Mouse (Mus musculus): ENCODE measurements around the gene Cfap221. TPM values are rescaled to one million over a fixed set of nuclear protein-coding genes. Genes with fewer than 3 reads are reported as not detected.

Gene Cfap221
- total and polyA plus RNA-seq, 2 experiments from 2014 or later: 0.55 to 0.63 TPM

DNA sequence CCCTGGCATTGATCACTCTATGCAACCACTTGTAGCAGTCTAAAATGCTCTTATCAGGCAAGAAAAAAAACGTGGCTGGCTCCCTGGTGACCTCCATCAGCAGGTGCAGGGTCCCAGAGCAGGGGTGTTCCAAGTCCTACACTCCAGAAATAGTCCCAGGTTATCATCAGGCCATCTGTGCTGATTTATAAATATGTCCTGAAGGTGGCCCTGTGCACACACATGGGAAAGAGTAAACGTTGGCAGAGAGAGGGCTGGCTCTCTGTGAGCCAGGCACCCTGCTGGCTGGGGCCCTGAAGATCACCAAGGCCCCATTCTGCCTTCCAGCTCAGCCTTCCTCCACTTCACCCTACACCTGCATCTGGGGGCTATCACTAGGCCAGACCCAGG lies 28.0 kb upstream of the Cfap221 start:
- DNase-seq (ENCODE audit: low spot score): no peak
- Histone ChIP-seq H3K36me3 (ENCODE audit: insufficient read depth, low read length) (no peaks in the 10 kb centered on the region), H3K4me2 (ENCODE audit: low read depth, low read length, poor library complexity, severe bottlenecking) (no peak overlapping the region), H3K4me1 (ENCODE audit: insufficient read depth, low read length) (no peaks in the 10 kb centered on the region), H3K9ac (replicated peaks; ENCODE audit: low read length, poor library complexity, severe bottlenecking) (no peak overlapping the region), H3K4me3 (ENCODE audit: low read depth, low read length) (no peak overlapping the region), H3K9me3 (ENCODE audit: low read length) (no peaks in the 10 kb centered on the region), H3K27ac (ENCODE audit: low read depth, low read length) (no peak overlapping the region), H3K27me3 (ENCODE audit: insufficient read depth, low read length) (no peaks in the 10 kb centered on the region)
- ATAC-seq (ENCODE audit: low FRiP score): no peak
- TF ChIP-seq CTCF (IDR thresholded peaks at IDR 0.05): no peak
- WGBS: 38% methylated on average over 2 of the region's 2 CpGs

DNA sequence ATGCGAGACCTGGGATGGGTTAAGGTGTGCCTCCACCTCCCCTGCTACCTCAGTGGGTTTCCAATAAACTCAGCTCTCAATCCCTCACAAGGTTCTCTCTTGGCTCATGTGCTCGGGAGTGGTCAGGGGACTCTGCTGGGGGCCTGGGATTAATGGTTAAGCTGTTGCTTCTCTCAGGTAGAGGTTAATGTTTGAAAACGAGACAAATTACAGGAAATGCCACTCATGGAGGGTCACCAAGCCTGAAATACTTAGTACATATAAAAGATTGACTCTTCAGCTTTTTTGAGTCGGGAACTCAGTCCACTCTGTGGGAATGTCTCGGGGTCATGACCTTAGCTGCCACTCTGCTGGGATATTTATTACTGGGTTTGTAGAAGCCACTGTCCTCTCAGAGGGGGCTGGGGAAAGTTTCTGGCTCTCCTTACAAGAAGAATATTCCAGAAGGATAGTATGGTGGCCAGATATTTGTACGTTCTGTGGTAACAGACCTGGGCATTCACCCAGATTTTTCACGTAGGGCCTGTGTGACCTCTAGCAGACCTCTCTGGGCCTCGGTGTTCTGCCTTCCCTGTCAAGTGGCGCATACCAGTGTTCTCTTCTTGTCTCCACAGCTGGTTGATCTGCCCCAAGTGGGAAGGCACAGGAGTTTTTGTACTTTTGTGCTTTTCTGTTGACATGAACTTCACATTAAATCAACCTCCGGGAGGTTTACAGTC lies 27.5 kb upstream of the Cfap221 start:
- Histone ChIP-seq H3K27ac (ENCODE audit: low read depth, low read length) (no peak overlapping the region), H3K27me3 (ENCODE audit: insufficient read depth, low read length) (no peaks in the 10 kb centered on the region), H3K4me3 (ENCODE audit: low read depth, low read length) (no peak overlapping the region), H3K4me1 (ENCODE audit: insufficient read depth, low read length) (no peaks in the 10 kb centered on the region), H3K9ac (replicated peaks; ENCODE audit: low read length, poor library complexity, severe bottlenecking) (no peak overlapping the region), H3K9me3 (ENCODE audit: low read length) (no peaks in the 10 kb centered on the region), H3K4me2 (ENCODE audit: low read depth, low read length, poor library complexity, severe bottlenecking) (no peak overlapping the region), H3K36me3 (ENCODE audit: insufficient read depth, low read length) (no peaks in the 10 kb centered on the region)
- 79% methylated on average over 10 of the region's 10 CpGs for WGBS
- TF ChIP-seq CTCF (IDR thresholded peaks at IDR 0.05): no peak
- DNase-seq (ENCODE audit: low spot score) (no peak), ATAC-seq (ENCODE audit: low FRiP score) (no peak)

DNA sequence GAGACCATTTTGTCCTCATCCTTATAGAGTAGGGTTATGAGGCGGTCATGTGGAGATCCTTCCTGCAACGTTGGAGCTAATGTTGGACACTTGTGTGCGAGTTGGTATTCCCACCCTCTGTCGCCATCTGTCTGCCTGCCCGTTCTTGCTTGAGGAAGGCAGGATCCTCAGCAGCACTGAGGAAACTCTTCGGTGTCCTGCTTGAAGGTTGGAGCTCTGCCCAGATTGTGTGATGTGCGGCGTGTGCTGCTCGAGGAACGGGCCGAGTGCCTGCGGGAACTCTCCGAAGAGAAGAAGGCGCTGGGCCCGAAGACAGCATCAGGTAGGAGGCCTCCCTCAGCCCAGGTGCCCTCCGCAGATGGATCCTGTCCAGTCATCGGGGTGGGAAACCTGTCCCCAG lies 24.9 kb upstream of the Cfap221 start:
- ATAC-seq (ENCODE audit: low FRiP score): no peak
- no peak for TF ChIP-seq CTCF (IDR thresholded peaks at IDR 0.05)
- H3K4me2 ChIP-seq (ENCODE audit: low read depth, low read length, poor library complexity, severe bottlenecking): no peak overlapping the region
- H3K9me3 ChIP-seq (ENCODE audit: low read length): no peaks in the 10 kb centered on the region
- no peaks in the 10 kb centered on the region for H3K4me1 ChIP-seq (ENCODE audit: insufficient read depth, low read length)
- H3K27me3 ChIP-seq (ENCODE audit: insufficient read depth, low read length): no peaks in the 10 kb centered on the region
- H3K4me3 ChIP-seq (ENCODE audit: low read depth, low read length): no peak overlapping the region
- DNase-seq (ENCODE audit: low spot score): peak; percentile 24
- no peak overlapping the region for H3K9ac ChIP-seq (replicated peaks; ENCODE audit: low read length, poor library complexity, severe bottlenecking)
- H3K27ac ChIP-seq (ENCODE audit: low read depth, low read length): no peak overlapping the region
- 91% methylated on average over 17 of the region's 17 CpGs for WGBS
- H3K36me3 ChIP-seq (ENCODE audit: insufficient read depth, low read length): no peaks in the 10 kb centered on the region

DNA sequence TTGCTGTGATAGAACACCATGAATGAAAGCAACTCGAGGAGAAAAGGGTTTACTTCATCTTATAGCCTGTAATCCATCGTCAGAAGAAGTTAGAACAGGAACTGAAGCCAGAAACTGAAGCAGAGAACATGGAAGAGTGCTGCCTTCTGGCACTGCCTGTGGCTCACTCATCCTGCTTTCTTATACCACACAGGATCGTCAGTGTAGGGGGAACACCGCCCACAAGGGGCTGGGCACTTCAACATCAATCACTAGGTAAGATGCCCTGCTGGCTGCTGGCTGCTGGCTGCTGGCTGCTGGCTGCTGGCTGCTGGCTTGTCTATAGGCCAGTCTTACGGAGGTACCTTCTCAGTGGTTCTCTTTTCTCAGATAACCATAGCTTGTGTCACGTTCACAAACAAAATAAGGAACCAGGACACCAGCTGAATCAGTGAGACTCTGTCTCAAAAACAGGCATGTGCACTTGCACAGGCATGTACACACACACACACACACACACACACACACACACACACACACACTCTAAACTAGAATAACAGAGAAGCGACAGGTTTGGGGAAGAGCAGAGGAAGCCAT lies 23.4 kb upstream of the Cfap221 start:
- H3K4me3 ChIP-seq (ENCODE audit: low read depth, low read length): no peak overlapping the region
- no peaks in the 10 kb centered on the region for H3K9me3 ChIP-seq (ENCODE audit: low read length)
- H3K9ac ChIP-seq (replicated peaks; ENCODE audit: low read length, poor library complexity, severe bottlenecking): no peak overlapping the region
- H3K36me3 ChIP-seq (ENCODE audit: insufficient read depth, low read length): no peaks in the 10 kb centered on the region
- 80% methylated on average over 7 of the region's 7 CpGs for whole genome bisulfite sequencing
- no peak for TF ChIP-seq CTCF (IDR thresholded peaks at IDR 0.05)
- no peak overlapping the region for H3K4me2 ChIP-seq (ENCODE audit: low read depth, low read length, poor library complexity, severe bottlenecking)
- no peak for DNase-seq (ENCODE audit: low spot score)
- no peaks in the 10 kb centered on the region for H3K4me1 ChIP-seq (ENCODE audit: insufficient read depth, low read length)
- no peaks in the 10 kb centered on the region for H3K27me3 ChIP-seq (ENCODE audit: insufficient read depth, low read length)
- ATAC-seq (ENCODE audit: low FRiP score): no peak
- H3K27ac ChIP-seq (ENCODE audit: low read depth, low read length): no peak overlapping the region

DNA sequence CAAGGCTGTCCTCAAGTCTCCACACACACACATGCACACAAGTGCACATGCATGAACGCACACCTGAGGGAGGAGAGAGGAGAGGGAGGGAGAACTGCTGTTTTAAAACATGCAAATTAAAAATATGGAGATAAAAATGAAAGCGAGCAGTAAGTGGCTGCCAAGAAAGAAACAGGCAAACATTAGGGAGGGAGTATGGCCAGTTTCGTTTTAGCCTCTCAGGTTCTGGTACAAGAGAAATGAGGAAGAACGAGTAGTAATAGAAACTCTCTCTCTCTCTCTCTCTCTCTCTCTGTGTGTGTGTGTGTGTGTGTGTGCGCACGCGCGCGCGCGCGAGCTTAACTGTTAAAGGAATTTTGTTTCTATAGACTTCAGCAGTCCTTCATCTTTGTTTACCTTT lies 22.4 kb upstream of the Cfap221 start:
- no peak for DNase-seq (ENCODE audit: low spot score)
- Histone ChIP-seq H3K4me2 (ENCODE audit: low read depth, low read length, poor library complexity, severe bottlenecking) (no peak overlapping the region), H3K9me3 (ENCODE audit: low read length) (no peaks in the 10 kb centered on the region), H3K27me3 (ENCODE audit: insufficient read depth, low read length) (no peaks in the 10 kb centered on the region; the same call in 1 of the 2 replicates), H3K4me3 (ENCODE audit: low read depth, low read length) (no peak overlapping the region), H3K27ac (ENCODE audit: low read depth, low read length) (no peak overlapping the region), H3K9ac (replicated peaks; ENCODE audit: low read length, poor library complexity, severe bottlenecking) (no peak overlapping the region), H3K4me1 (ENCODE audit: insufficient read depth, low read length) (no peaks in the 10 kb centered on the region), H3K36me3 (ENCODE audit: insufficient read depth, low read length) (no peaks in the 10 kb centered on the region)
- no peak for ATAC-seq (ENCODE audit: low FRiP score)
- no peak for TF ChIP-seq CTCF (IDR thresholded peaks at IDR 0.05)
- WGBS: 93% methylated on average over 12 of the region's 12 CpGs

DNA sequence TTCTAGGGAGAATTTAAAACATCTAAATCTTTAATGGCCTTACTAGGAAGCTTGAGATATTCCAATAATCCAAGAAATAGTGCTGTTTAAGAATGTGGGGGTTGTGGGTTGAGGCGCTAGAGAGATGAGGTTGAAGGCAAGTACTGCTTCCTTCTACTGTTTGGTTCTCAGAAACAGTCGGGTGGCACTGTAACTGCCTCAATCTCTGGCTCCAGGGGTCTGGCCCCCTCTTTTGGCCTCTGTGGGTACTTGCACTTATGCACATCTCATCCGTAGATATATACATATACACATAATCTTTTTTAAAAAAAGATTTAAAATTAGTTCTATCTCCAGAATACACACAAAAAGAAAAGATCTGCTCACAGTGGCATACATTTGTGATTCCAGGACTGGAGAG lies 21.9 kb upstream of the Cfap221 start:
- Histone ChIP-seq H3K27ac (ENCODE audit: low read depth, low read length) (no peak overlapping the region), H3K4me1 (ENCODE audit: insufficient read depth, low read length) (no peaks in the 10 kb centered on the region), H3K27me3 (ENCODE audit: insufficient read depth, low read length) (no peaks in the 10 kb centered on the region; the same call in 1 of the 2 replicates), H3K4me2 (ENCODE audit: low read depth, low read length, poor library complexity, severe bottlenecking) (no peak overlapping the region), H3K9me3 (ENCODE audit: low read length) (no peaks in the 10 kb centered on the region), H3K4me3 (ENCODE audit: low read depth, low read length) (no peak overlapping the region), H3K36me3 (ENCODE audit: insufficient read depth, low read length) (no peaks in the 10 kb centered on the region), H3K9ac (replicated peaks; ENCODE audit: low read length, poor library complexity, severe bottlenecking) (no peak overlapping the region)
- TF ChIP-seq CTCF (IDR thresholded peaks at IDR 0.05): peak; percentile 27; the same call in 1 of the 2 replicates
- DNase-seq (ENCODE audit: low spot score) (no peak), ATAC-seq (ENCODE audit: low FRiP score) (no peak)
- 41% methylated on average over 3 of the region's 3 CpGs for WGBS
